Mouse (Mus musculus): ENCODE results near the gene Lsm10. TPM values are rescaled to one million over a fixed set of nuclear protein-coding genes. Genes with fewer than 3 reads are reported as not detected.

The Lsm10 gene
- total and polyA plus RNA-seq, 2 experiments from 2014 or later = 42.9 to 54.7 TPM

- WGBS = 25% methylated on average over 9 of the region's 9 CpGs
- peak overlapping the region; percentile 72 for H3K4me3 ChIP-seq (ENCODE audit: low read length)
- H3K27ac ChIP-seq = peak overlapping the region; percentile 76; the same call in 1 of the 2 replicates
These were observed 37.4 kb upstream of the Lsm10 start for GRCm38 (mm10) chr4:126058997-126059362.

GRCm38 (mm10) chr4:126062856-126063255 is 33.6 kb upstream of the Lsm10 start:
- WGBS = 48% methylated on average over 1 of the region's 1 CpGs
- Histone ChIP-seq H3K27ac (no peak overlapping the region; the same call in 1 of the 2 replicates), H3K4me3 (ENCODE audit: low read length) (no peak overlapping the region), H3K27me3 (ENCODE audit: insufficient read depth, low read length) (no peaks in the 10 kb centered on the region), H3K4me2 (ENCODE audit: low read depth, low read length) (no peak overlapping the region), H3K4me1 (ENCODE audit: insufficient read depth, low read length) (no peaks in the 10 kb centered on the region), H3K9ac (replicated peaks; ENCODE audit: low read length) (no peak overlapping the region), H3K9me3 (ENCODE audit: low read length) (no peaks in the 10 kb centered on the region), H3K36me3 (ENCODE audit: insufficient read depth, low read length) (no peaks in the 10 kb centered on the region)
- no peak for TF ChIP-seq CTCF (IDR thresholded peaks at IDR 0.05; ENCODE audit: low read depth)
- DNase-seq (ENCODE audit: low spot score) = no peak
- no peak for ATAC-seq

More at GRCm38 (mm10) chr4:126058997-126059362, 37.4 kb upstream of the Lsm10 start:
- H3K4me1 ChIP-seq (ENCODE audit: insufficient read depth, low read length) = no peaks in the 10 kb centered on the region
- peaks cover 15% of the 10 kb centered on the region; the same call in 1 of the 2 replicates for H3K36me3 ChIP-seq (ENCODE audit: insufficient read depth, low read length)
- H3K4me2 ChIP-seq (ENCODE audit: low read depth, low read length) = peak overlapping the region; percentile 91
- no peak for TF ChIP-seq CTCF (IDR thresholded peaks at IDR 0.05; ENCODE audit: low read depth)
- ATAC-seq (no peak), DNase-seq (ENCODE audit: low spot score) (peak; percentile 29)
- no peaks in the 10 kb centered on the region for H3K27me3 ChIP-seq (ENCODE audit: insufficient read depth, low read length)
- peak overlapping the region; percentile 74 for H3K9ac ChIP-seq (replicated peaks; ENCODE audit: low read length)
- no peaks in the 10 kb centered on the region for H3K9me3 ChIP-seq (ENCODE audit: low read length)

DNA sequence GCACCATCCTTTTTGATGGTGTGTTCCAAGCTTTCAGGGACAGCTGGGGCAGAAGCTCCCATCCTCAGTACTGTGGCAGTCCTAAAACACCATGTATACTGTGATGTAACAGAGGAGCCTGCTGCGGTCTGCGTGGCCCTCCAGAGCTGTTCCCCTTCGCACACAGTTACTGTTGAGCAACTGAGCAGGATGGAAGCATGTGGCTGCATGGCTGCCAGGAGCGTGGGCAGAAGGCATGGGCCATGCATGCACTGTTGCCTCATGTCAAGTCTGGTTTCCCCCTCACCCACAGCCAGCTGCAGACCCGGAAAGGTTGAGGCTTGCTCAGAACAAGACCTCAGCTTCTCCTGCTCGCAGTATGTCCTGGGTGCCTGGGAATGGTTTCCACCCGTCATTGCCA is 31.2 kb upstream of the Lsm10 start:
- Histone ChIP-seq H3K9me3 (ENCODE audit: low read length) (no peaks in the 10 kb centered on the region), H3K27me3 (ENCODE audit: insufficient read depth, low read length) (no peaks in the 10 kb centered on the region), H3K4me2 (ENCODE audit: low read depth, low read length) (no peak overlapping the region), H3K4me3 (ENCODE audit: low read length) (no peak overlapping the region), H3K27ac (no peak overlapping the region), H3K4me1 (ENCODE audit: insufficient read depth, low read length) (no peaks in the 10 kb centered on the region), H3K36me3 (ENCODE audit: insufficient read depth, low read length) (no peaks in the 10 kb centered on the region), H3K9ac (replicated peaks; ENCODE audit: low read length) (no peak overlapping the region)
- TF ChIP-seq CTCF (IDR thresholded peaks at IDR 0.05; ENCODE audit: low read depth) = no peak
- ATAC-seq = no peak
- WGBS = 95% methylated on average over 7 of the region's 7 CpGs
- no peak for DNase-seq (ENCODE audit: low spot score)

- H3K36me3 ChIP-seq (ENCODE audit: insufficient read depth, low read length) = no peaks in the 10 kb centered on the region
- 48% methylated on average over 15 of the region's 15 CpGs for WGBS
These were observed 28.9 kb upstream of the Lsm10 start for GRCm38 (mm10) chr4:126067401-126068077.

DNA sequence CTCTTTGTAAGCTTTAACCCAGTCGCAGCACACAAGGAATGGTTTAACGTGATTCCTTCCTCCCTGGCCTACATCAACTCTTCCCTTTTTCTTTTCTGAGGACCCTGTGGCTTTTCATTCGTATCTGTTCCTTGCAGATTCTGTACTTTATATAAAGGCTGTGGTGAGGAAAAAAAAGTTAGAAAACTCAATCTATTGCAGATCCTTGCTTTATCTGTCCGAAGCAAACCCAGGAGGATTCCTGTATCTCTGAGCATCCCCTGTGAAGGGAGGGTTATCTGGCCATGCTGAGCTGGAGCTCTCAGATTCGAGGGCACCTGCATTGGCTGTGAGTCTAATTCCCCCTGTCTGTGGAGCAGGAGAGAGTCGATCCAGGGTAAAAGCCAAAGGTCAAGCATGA is 27.6 kb upstream of the Lsm10 start:
- Histone ChIP-seq H3K27ac (no peak overlapping the region), H3K9ac (replicated peaks; ENCODE audit: low read length) (no peak overlapping the region), H3K36me3 (ENCODE audit: insufficient read depth, low read length) (no peaks in the 10 kb centered on the region), H3K9me3 (ENCODE audit: low read length) (no peaks in the 10 kb centered on the region), H3K4me2 (ENCODE audit: low read depth, low read length) (no peak overlapping the region), H3K4me1 (ENCODE audit: insufficient read depth, low read length) (no peaks in the 10 kb centered on the region), H3K4me3 (ENCODE audit: low read length) (no peak overlapping the region), H3K27me3 (ENCODE audit: insufficient read depth, low read length) (no peaks in the 10 kb centered on the region)
- DNase-seq (ENCODE audit: low spot score) (no peak), ATAC-seq (no peak)
- TF ChIP-seq CTCF (IDR thresholded peaks at IDR 0.05; ENCODE audit: low read depth) = no peak
- 84% methylated on average over 6 of the region's 6 CpGs for WGBS

More at GRCm38 (mm10) chr4:126067401-126068077, 28.9 kb upstream of the Lsm10 start:
- Histone ChIP-seq H3K4me2 (ENCODE audit: low read depth, low read length) (no peak overlapping the region), H3K9ac (replicated peaks; ENCODE audit: low read length) (no peak overlapping the region), H3K9me3 (ENCODE audit: low read length) (no peaks in the 10 kb centered on the region), H3K27ac (no peak overlapping the region), H3K4me1 (ENCODE audit: insufficient read depth, low read length) (no peaks in the 10 kb centered on the region), H3K27me3 (ENCODE audit: insufficient read depth, low read length) (no peaks in the 10 kb centered on the region), H3K4me3 (ENCODE audit: low read length) (no peak overlapping the region)
- TF ChIP-seq CTCF (IDR thresholded peaks at IDR 0.05; ENCODE audit: low read depth) = no peak
- DNase-seq (ENCODE audit: low spot score) = peak; percentile 51
- no peak for ATAC-seq

DNA sequence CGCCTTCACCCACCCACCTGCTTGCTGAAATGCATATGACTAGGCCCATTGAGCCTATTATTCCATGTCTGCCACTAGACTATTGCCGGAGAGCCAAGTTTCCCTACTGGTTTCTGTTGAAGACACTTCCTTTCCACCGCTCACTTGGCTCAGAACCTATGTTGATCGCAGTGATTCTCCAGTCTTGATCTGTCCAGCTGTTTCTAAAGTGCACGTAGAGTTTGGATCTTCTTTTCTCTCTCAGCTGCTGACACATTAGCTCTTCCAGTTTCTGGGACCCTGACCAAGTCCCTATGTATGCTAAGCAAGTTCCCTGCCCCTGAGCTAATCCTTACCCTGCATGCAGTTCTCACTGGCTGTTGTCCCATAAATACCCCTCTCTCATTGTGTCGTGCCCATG is 18.6 kb upstream of the Lsm10 start:
- no peak for TF ChIP-seq CTCF (IDR thresholded peaks at IDR 0.05; ENCODE audit: low read depth)
- no peaks in the 10 kb centered on the region for H3K4me1 ChIP-seq (ENCODE audit: insufficient read depth, low read length)
- no peak for ATAC-seq
- 74% methylated on average over 6 of the region's 6 CpGs for WGBS
- H3K4me3 ChIP-seq (ENCODE audit: low read length) = no peak overlapping the region
- H3K27me3 ChIP-seq (ENCODE audit: insufficient read depth, low read length) = no peaks in the 10 kb centered on the region
- no peak overlapping the region for H3K27ac ChIP-seq
- DNase-seq (ENCODE audit: low spot score) = no peak
- no peaks in the 10 kb centered on the region for H3K36me3 ChIP-seq (ENCODE audit: insufficient read depth, low read length)
- no peak overlapping the region for H3K9ac ChIP-seq (replicated peaks; ENCODE audit: low read length)
- H3K9me3 ChIP-seq (ENCODE audit: low read length) = no peaks in the 10 kb centered on the region
- no peak overlapping the region for H3K4me2 ChIP-seq (ENCODE audit: low read depth, low read length)

GRCm38 (mm10) chr4:126079266-126079665 is 17.2 kb upstream of the Lsm10 start:
- Histone ChIP-seq H3K4me1 (ENCODE audit: insufficient read depth, low read length) (no peaks in the 10 kb centered on the region), H3K27me3 (ENCODE audit: insufficient read depth, low read length) (no peaks in the 10 kb centered on the region), H3K27ac (no peak overlapping the region), H3K36me3 (ENCODE audit: insufficient read depth, low read length) (peaks cover 5% of the 10 kb centered on the region; the same call in 1 of the 2 replicates), H3K4me2 (ENCODE audit: low read depth, low read length) (no peak overlapping the region), H3K4me3 (ENCODE audit: low read length) (no peak overlapping the region), H3K9me3 (ENCODE audit: low read length) (no peaks in the 10 kb centered on the region), H3K9ac (replicated peaks; ENCODE audit: low read length) (no peak overlapping the region)
- DNase-seq (ENCODE audit: low spot score) = no peak
- WGBS = 80% methylated on average over 4 of the region's 4 CpGs
- no peak for ATAC-seq
- no peak for TF ChIP-seq CTCF (IDR thresholded peaks at IDR 0.05; ENCODE audit: low read depth)
